Mouse (Mus musculus) liver, postnatal 0 days (tissue): Measurements from ENCODE around the gene Cfap58. TPM values are rescaled to one million over a fixed set of nuclear protein-coding genes. Genes with fewer than 3 reads are reported as not detected.

ENCODE experiments used
- ATAC-seq: fragments of 200-750 bp; cut with Nextera tagmentation; 2 replicates; pipeline ENCODE4 v1.8.0; 2017; ENCODE audit warnings: mild to moderate bottlenecking, moderate library complexity
- DNase-seq: peaks from one replicate; pipeline ENCODE4 v3.0.0-alpha.2; 2016
- H3K27ac ChIP-seq: fragments of 300-500 bp; sonication (generic); 2 replicates; pipeline ENCODE4 v1.5.1; 2014; ENCODE audit warnings: antibody characterized with exemption, moderate library complexity, mild to moderate bottlenecking, low read depth
- H3K27me3 ChIP-seq: fragments of 300-500 bp; sonication (generic); 2 replicates; pipeline ENCODE4 v1.6.1; 2014; ENCODE audit warnings: low read length, control low read depth, mixed read lengths; ENCODE audit not compliant: insufficient read depth
- H3K36me3 ChIP-seq: fragments of 300-500 bp; sonication (generic); replicated peaks from 2 replicates; pipeline ENCODE4 v1.6.1; 2014; ENCODE audit warnings: mild to moderate bottlenecking, control low read depth, low read length, moderate library complexity, mixed read lengths; ENCODE audit not compliant: insufficient read depth
- H3K4me1 ChIP-seq: fragments of 300-500 bp; sonication (generic); 2 replicates; pipeline ENCODE4 v1.6.1; 2014; ENCODE audit warnings: antibody characterized with exemption, mild to moderate bottlenecking, control low read depth; ENCODE audit not compliant: insufficient read depth
- H3K4me2 ChIP-seq: fragments of 300-500 bp; sonication (generic); 2 replicates; pipeline ENCODE4 v1.6.1; 2014; ENCODE audit warnings: low read depth, mild to moderate bottlenecking, low read length, moderate library complexity, mixed read lengths
- H3K4me3 ChIP-seq: fragments of 300-500 bp; sonication (generic); 2 replicates; pipeline ENCODE4 v1.5.1; 2014; ENCODE audit warnings: low read depth, low read length
- H3K9ac ChIP-seq: fragments of 300-500 bp; sonication (generic); replicated peaks from 2 replicates; pipeline ENCODE4 v1.6.1; 2014; ENCODE audit warnings: mild to moderate bottlenecking, moderate library complexity
- H3K9me3 ChIP-seq: fragments of 300-500 bp; sonication (generic); 2 replicates; pipeline ENCODE4 v1.6.1; 2016; ENCODE audit warnings: mild to moderate bottlenecking, control low read depth, low read length, mixed read lengths
- CTCF ChIP-seq: sonication (generic); IDR thresholded peaks from 2 replicates; pipeline ENCODE4 v1.5.1; 2016; ENCODE audit warnings: antibody characterized with exemption, low read depth
- EP300 ChIP-seq: IDR thresholded peaks from 2 replicates; pipeline ENCODE4 v1.6.1; 2016; ENCODE audit warnings: antibody characterized with exemption, low read depth, mild to moderate bottlenecking
- WGBS: fragments of 180-500 bp; shearing (Covaris S2); extraction: QIAGEN DNeasy Blood & Tissue Kit; methylation state at CpG from one replicate; pipeline ENCODE4 v1.1.7; 2014; ENCODE audit not compliant: insufficient replicate concordance; 5-methylcytosine and 5-hydroxymethylcytosine counted together
- polyA plus RNA-seq: library from polyadenylated mRNA; unstranded; fragments of >200 nt; fragmentation: Nextera tagmentation; extraction: Ambion mirVana; gene quantifications from 2 replicates; pipeline ENCODE4 v1.2.1, GENCODE M21; 2015

Gene Cfap58
- polyA plus RNA-seq, 1 experiment from 2014 or later, result not detected

- DNase-seq (no peak), ATAC-seq (no peak)
- TF ChIP-seq EP300 (no peak), CTCF (no peak)
- no peaks in the 10 kb centered on the region for H3K4me1 ChIP-seq
- H3K4me3 ChIP-seq, result no peak overlapping the region
- no peaks in the 10 kb centered on the region for H3K36me3 ChIP-seq
- H3K27ac ChIP-seq, result no peak overlapping the region
- H3K4me2 ChIP-seq, result no peak overlapping the region
- H3K9ac ChIP-seq, result no peak overlapping the region
- no peaks in the 10 kb centered on the region for H3K27me3 ChIP-seq
- no peaks in the 10 kb centered on the region for H3K9me3 ChIP-seq
- 61% methylated on average over 23 of the region's 23 CpGs for WGBS
Observed at GRCm38 (mm10) chr19:47946821-47947465, 9.5 kb downstream of the Cfap58 start.

- Histone ChIP-seq H3K36me3 (no peaks in the 10 kb centered on the region), H3K4me1 (no peaks in the 10 kb centered on the region), H3K9ac (no peak overlapping the region), H3K9me3 (no peaks in the 10 kb centered on the region), H3K4me3 (no peak overlapping the region), H3K27me3 (no peaks in the 10 kb centered on the region), H3K27ac (no peak overlapping the region), H3K4me2 (no peak overlapping the region)
- ATAC-seq, result no peak
- no peak for DNase-seq
- WGBS, result 76% methylated on average over 7 of the region's 7 CpGs
- no peak for TF ChIP-seq EP300
- no peak for TF ChIP-seq CTCF
Observed at GRCm38 (mm10) chr19:47950946-47951345, 13.5 kb downstream of the Cfap58 start.

GRCm38 (mm10) chr19:47953169-47953568 lies 15.7 kb downstream of the Cfap58 start:
- Histone ChIP-seq H3K9ac (no peak overlapping the region), H3K9me3 (no peaks in the 10 kb centered on the region), H3K4me3 (no peak overlapping the region), H3K4me2 (no peak overlapping the region), H3K27ac (no peak overlapping the region), H3K36me3 (no peaks in the 10 kb centered on the region), H3K4me1 (no peaks in the 10 kb centered on the region), H3K27me3 (no peaks in the 10 kb centered on the region)
- DNase-seq (no peak), ATAC-seq (no peak)
- no peak for TF ChIP-seq CTCF
- 83% methylated on average over 9 of the region's 9 CpGs for WGBS

GRCm38 (mm10) chr19:47958181-47958580 lies 20.7 kb downstream of the Cfap58 start:
- no peak overlapping the region for H3K4me2 ChIP-seq
- H3K4me3 ChIP-seq, result no peak overlapping the region
- ATAC-seq (no peak), DNase-seq (no peak)
- H3K27me3 ChIP-seq, result no peaks in the 10 kb centered on the region
- no peak overlapping the region for H3K27ac ChIP-seq
- no peaks in the 10 kb centered on the region for H3K36me3 ChIP-seq
- no peaks in the 10 kb centered on the region for H3K9me3 ChIP-seq
- no peaks in the 10 kb centered on the region for H3K4me1 ChIP-seq
- WGBS, result 79% methylated on average over 13 of the region's 13 CpGs
- H3K9ac ChIP-seq, result no peak overlapping the region
- TF ChIP-seq EP300 (no peak), CTCF (no peak)

- DNase-seq (no peak), ATAC-seq (no peak)
- no peaks in the 10 kb centered on the region for H3K27me3 ChIP-seq
- H3K27ac ChIP-seq, result no peak overlapping the region
- H3K9ac ChIP-seq, result no peak overlapping the region
- WGBS, result 63% methylated on average over 17 of the region's 17 CpGs
- TF ChIP-seq EP300 (no peak), CTCF (no peak)
- no peak overlapping the region for H3K4me3 ChIP-seq
- no peaks in the 10 kb centered on the region for H3K36me3 ChIP-seq
- H3K4me1 ChIP-seq, result no peaks in the 10 kb centered on the region
- no peaks in the 10 kb centered on the region for H3K9me3 ChIP-seq
- H3K4me2 ChIP-seq, result no peak overlapping the region
Observed at GRCm38 (mm10) chr19:47968993-47969659, 31.7 kb downstream of the Cfap58 start.

GRCm38 (mm10) chr19:47971066-47971465 lies 33.6 kb downstream of the Cfap58 start:
- ATAC-seq, result no peak
- H3K27me3 ChIP-seq, result no peaks in the 10 kb centered on the region
- H3K9me3 ChIP-seq, result no peaks in the 10 kb centered on the region
- 88% methylated on average over 8 of the region's 8 CpGs for WGBS
- H3K4me1 ChIP-seq, result no peaks in the 10 kb centered on the region
- no peak overlapping the region for H3K9ac ChIP-seq
- no peak overlapping the region for H3K4me2 ChIP-seq
- no peak for DNase-seq
- no peak overlapping the region for H3K27ac ChIP-seq
- H3K36me3 ChIP-seq, result no peaks in the 10 kb centered on the region
- no peak overlapping the region for H3K4me3 ChIP-seq
- TF ChIP-seq CTCF (no peak), EP300 (no peak)
